In the genomic region with DNA sequence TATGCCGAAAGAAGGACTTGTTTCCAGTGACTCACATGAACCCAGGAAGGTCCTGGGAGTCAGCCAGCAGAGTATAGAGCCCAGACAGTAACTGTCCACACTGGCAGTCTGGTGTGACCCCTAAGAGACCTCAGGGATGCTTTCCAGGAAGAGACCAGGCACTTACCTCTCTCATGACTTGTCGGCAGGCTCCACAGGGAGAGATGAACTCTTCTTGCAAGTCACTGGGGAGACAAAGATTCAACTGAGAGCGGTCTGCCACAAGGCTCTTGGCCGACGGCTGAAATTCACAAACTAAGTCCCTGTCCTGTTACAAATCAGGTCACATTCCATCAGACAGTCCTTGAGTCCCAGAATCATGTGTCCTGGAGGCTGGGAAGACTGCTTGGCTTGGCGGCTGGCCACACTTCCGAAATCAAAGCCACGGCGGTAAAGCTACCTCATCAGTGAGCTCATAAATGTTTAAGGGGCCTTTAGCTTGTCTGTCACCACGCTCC, we compare ENCODE assay signal across 9 mouse cellular contexts. TPM values are rescaled to one million over a fixed set of nuclear protein-coding genes. Genes with fewer than 3 reads are reported as not detected.
DNase-seq lines count a peak whose midpoint lies in the region; ATAC-seq and TF ChIP-seq lines count a peak whose summit lies in the region.
"Had no signal": no experiment of that assay in that cellular context is flagged by ENCODE, and none has a peak within 500 bp of the region (broad histone marks: within the 10 kb centered on the region; RNA-seq: fewer than 3 reads in every experiment).

No protein-coding gene starts in this region.

- no peaks in the 10 kb centered on the region for H3K4me1 ChIP-seq in lung, embryonic 14.5 days (ENCODE audit: insufficient read depth)
- H3K4me1 ChIP-seq in kidney, embryonic 15.5 days, result peaks cover 20% of the 10 kb centered on the region
- no peaks in the 10 kb centered on the region for H3K4me1 ChIP-seq in stomach, embryonic 15.5 days

- no peak overlapping the region for H3K4me3 ChIP-seq in lung, embryonic 14.5 days (ENCODE audit: low read depth, low read length)
- H3K4me3 ChIP-seq in kidney, embryonic 15.5 days (replicated peaks), result no peak overlapping the region
- H3K4me3 ChIP-seq in stomach, embryonic 15.5 days (replicated peaks), result no peak overlapping the region

- no peak overlapping the region for H3K27ac ChIP-seq in lung, embryonic 14.5 days (ENCODE audit: low read depth)
- peak overlapping the region; percentile 68 for H3K27ac ChIP-seq in kidney, embryonic 15.5 days
- peak overlapping the region; percentile 66 for H3K27ac ChIP-seq in stomach, embryonic 15.5 days

- H3K27me3 ChIP-seq in lung, embryonic 14.5 days (ENCODE audit: insufficient read depth, low read length), result no peaks in the 10 kb centered on the region
- H3K27me3 ChIP-seq in kidney, embryonic 15.5 days, result no peaks in the 10 kb centered on the region
- H3K27me3 ChIP-seq in stomach, embryonic 15.5 days (replicated peaks), result no peaks in the 10 kb centered on the region

- no peak overlapping the region for H3K4me2 ChIP-seq in lung, embryonic 14.5 days
- H3K4me2 ChIP-seq in kidney, embryonic 15.5 days, result no peak overlapping the region
- H3K4me2 ChIP-seq in stomach, embryonic 15.5 days, result no peak overlapping the region

- 57% methylated on average over 10 of the region's 10 CpGs for WGBS in lung, embryonic 14.5 days
- 36% methylated on average over 10 of the region's 10 CpGs for WGBS in kidney, embryonic 15.5 days
- WGBS in stomach, embryonic 15.5 days, result 76% methylated on average over 10 of the region's 10 CpGs

- TF ChIP-seq CTCF in lung, embryonic 14.5 days (IDR thresholded peaks at IDR 0.05; ENCODE audit: low read depth), result no peak

- H3K9me3 ChIP-seq in lung, embryonic 14.5 days (ENCODE audit: low read depth, low read length), result no peaks in the 10 kb centered on the region
- no peaks in the 10 kb centered on the region for H3K9me3 ChIP-seq in kidney, embryonic 15.5 days (replicated peaks)
- H3K9me3 ChIP-seq in stomach, embryonic 15.5 days, result no peaks in the 10 kb centered on the region

- no peak overlapping the region for H3K9ac ChIP-seq in lung, embryonic 14.5 days
- H3K9ac ChIP-seq in kidney, embryonic 15.5 days, result no peak overlapping the region
- H3K9ac ChIP-seq in stomach, embryonic 15.5 days, result no peak overlapping the region

- no peaks in the 10 kb centered on the region for H3K36me3 ChIP-seq in lung, embryonic 14.5 days (ENCODE audit: insufficient read depth)
- no peaks in the 10 kb centered on the region for H3K36me3 ChIP-seq in kidney, embryonic 15.5 days
- no peaks in the 10 kb centered on the region for H3K36me3 ChIP-seq in stomach, embryonic 15.5 days

- ATAC-seq in lung, embryonic 14.5 days (ENCODE audit: insufficient read depth), result no peak
- ATAC-seq in kidney, embryonic 15.5 days (replicated peaks; ENCODE audit: low FRiP score), result no peak
- ATAC-seq in stomach, embryonic 15.5 days (ENCODE audit: insufficient read depth, low FRiP score, low read depth), result no peak

- peak; percentile 23 for DNase-seq in lung, embryonic 14.5 days
- no peak for DNase-seq in lung, postnatal 10 days
- peak; percentile 63 for DNase-seq in cerebellum, adult 9-11 months
- no peak for DNase-seq in natural killer cell, adult 2 months (ENCODE audit: low spot score in 2 of 2)
- DNase-seq in right cerebral cortex, postnatal 25 days, result no peak
- DNase-seq in layer of hippocampus, postnatal 14 days (ENCODE audit: low spot score in 2 of 2), result no peak

RNA-seq across cellular contexts. Expression of gene Pink1, which starts 17.3 kb away (rescaled TPM):
- 22.2 and 25.1 TPM in 2 replicates for polyA plus RNA-seq in lung, embryonic 14.5 days (2014; fragmentation: Nextera tagmentation; extraction: Ambion mirVana)
- 47.5 and 50.3 TPM in 2 replicates for polyA plus RNA-seq in kidney, embryonic 15.5 days (2015; fragmentation: Nextera tagmentation; extraction: Ambion mirVana)
- polyA plus RNA-seq in stomach, embryonic 15.5 days (2015; fragmentation: Nextera tagmentation; extraction: Ambion mirVana), result 41.4 and 43.8 TPM in 2 replicates
- total RNA-seq in layer of hippocampus, postnatal 14 days (2021), result 100 to 1,000 TPM; 162 to 169 TPM

RNA-seq across cellular contexts. Expression of gene Cda, which starts 24.4 kb away (rescaled TPM):
- polyA plus RNA-seq in lung, embryonic 14.5 days (2014; fragmentation: Nextera tagmentation; extraction: Ambion mirVana), result 24.1 and 24.4 TPM in 2 replicates
- polyA plus RNA-seq in kidney, embryonic 15.5 days (2015; fragmentation: Nextera tagmentation; extraction: Ambion mirVana), result 21.3 and 22.0 TPM in 2 replicates
- 14.5 and 19.3 TPM in 2 replicates for polyA plus RNA-seq in stomach, embryonic 15.5 days (2015; fragmentation: Nextera tagmentation; extraction: Ambion mirVana)
- total RNA-seq in layer of hippocampus, postnatal 14 days (2021), result 1 to 10 TPM; 1.2 to 2.9 TPM

RNA-seq across cellular contexts. Expression of gene Ddost, which starts 38.9 kb away (rescaled TPM):
- polyA plus RNA-seq in lung, embryonic 14.5 days (2014; fragmentation: Nextera tagmentation; extraction: Ambion mirVana), result 371 and 379 TPM in 2 replicates
- polyA plus RNA-seq in kidney, embryonic 15.5 days (2015; fragmentation: Nextera tagmentation; extraction: Ambion mirVana), result 365 and 386 TPM in 2 replicates
- 396 and 428 TPM in 2 replicates for polyA plus RNA-seq in stomach, embryonic 15.5 days (2015; fragmentation: Nextera tagmentation; extraction: Ambion mirVana)
- total RNA-seq in layer of hippocampus, postnatal 14 days (2021), result 100 to 1,000 TPM in 1 of 2 experiments, 10 to 100 TPM in 1; 96.5 to 102 TPM

RNA-seq across cellular contexts. Expression of gene Fam43b, which starts 52.9 kb away (rescaled TPM):
- polyA plus RNA-seq in lung, embryonic 14.5 days (2014; fragmentation: Nextera tagmentation; extraction: Ambion mirVana), result not detected in 2 replicates
- not detected in 2 replicates for polyA plus RNA-seq in kidney, embryonic 15.5 days (2015; fragmentation: Nextera tagmentation; extraction: Ambion mirVana)
- polyA plus RNA-seq in stomach, embryonic 15.5 days (2015; fragmentation: Nextera tagmentation; extraction: Ambion mirVana), result 0.31 TPM in 1 of 2 replicates, not detected in the other
- total RNA-seq in layer of hippocampus, postnatal 14 days (2021), result 10 to 100 TPM; 24.2 to 24.3 TPM
- total RNA-seq: gastrocnemius, adult 18-20 months had no signal

Comparison
In these comparisons a context has a peak if more than half of its experiments do, and no peak if none do; other contexts are left out.
1. DNase-seq: peak in lung, embryonic 14.5 days (single experiment) and cerebellum, adult 9-11 months (single experiment); none in lung, postnatal 10 days (single experiment), natural killer cell, adult 2 months (0 of 2), right cerebral cortex, postnatal 25 days (single experiment) and layer of hippocampus, postnatal 14 days (0 of 2).